Mouse (Mus musculus): Measurements from ENCODE around the gene Gm19402. TPM values are rescaled to one million over a fixed set of nuclear protein-coding genes. Genes with fewer than 3 reads are reported as not detected.
"Not testable (repeated sequence)": the region's sequence is repeated elsewhere in the genome, so short reads cannot be mapped to it uniquely, and the experiment has no call there.

The Gm19402 gene
- polyA plus RNA-seq (2015; fragmentation: Nextera tagmentation; extraction: Ambion mirVana): not detected in 2 replicates

GRCm38 (mm10) chr10:77690356-77690807 is at the start of gene Gm19402:
Gene Gm19402, minus strand, starts transcription at chr10:77690757.
- not testable (repeated sequence) for DNase-seq (ENCODE audit: low spot score)

DNA sequence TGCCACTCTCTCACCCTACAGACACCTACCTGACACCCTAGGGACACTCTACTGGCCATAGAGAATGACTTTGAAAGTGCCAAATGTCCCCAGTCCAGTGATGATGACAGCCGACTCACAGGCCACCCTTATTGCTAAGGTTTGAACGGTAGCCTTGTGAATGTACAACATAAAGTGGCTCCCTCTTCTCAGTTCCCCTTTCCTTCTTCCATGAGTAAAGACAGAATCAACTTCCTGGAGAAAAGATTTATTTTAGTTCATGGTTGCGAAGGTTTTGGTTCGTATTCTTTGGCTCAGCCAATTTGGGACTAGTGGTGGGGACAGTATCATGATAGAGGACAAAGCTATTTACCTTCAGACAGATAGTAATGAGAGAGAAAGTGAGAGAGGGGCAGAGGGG is 48.4 kb upstream of the Gm19402 start:
- DNase-seq (ENCODE audit: low spot score): no peak

- no peak for DNase-seq (ENCODE audit: low spot score)
Measured at GRCm38 (mm10) chr10:77735928-77736327, 45.4 kb upstream of the Gm19402 start.

GRCm38 (mm10) chr10:77729241-77729640 is 38.7 kb upstream of the Gm19402 start:
- no peak for DNase-seq (ENCODE audit: low spot score)

- no peak for DNase-seq (ENCODE audit: low spot score)
Measured at GRCm38 (mm10) chr10:77728280-77728679, 37.7 kb upstream of the Gm19402 start.

- no peak for DNase-seq (ENCODE audit: low spot score)
Measured at GRCm38 (mm10) chr10:77726186-77726585, 35.6 kb upstream of the Gm19402 start, which contains the start of gene Gm10100. Gene Gm10100, plus strand, starts transcription at chr10:77726486.

- no peak for DNase-seq (ENCODE audit: low spot score)
Measured at GRCm38 (mm10) chr10:77724855-77725254, 34.3 kb upstream of the Gm19402 start.

GRCm38 (mm10) chr10:77720299-77720698 is 29.7 kb upstream of the Gm19402 start, which contains the start of gene Krtap12-1:
Gene Krtap12-1, plus strand, starts transcription at chr10:77720599.
- not testable (repeated sequence) for DNase-seq (ENCODE audit: low spot score)

DNA sequence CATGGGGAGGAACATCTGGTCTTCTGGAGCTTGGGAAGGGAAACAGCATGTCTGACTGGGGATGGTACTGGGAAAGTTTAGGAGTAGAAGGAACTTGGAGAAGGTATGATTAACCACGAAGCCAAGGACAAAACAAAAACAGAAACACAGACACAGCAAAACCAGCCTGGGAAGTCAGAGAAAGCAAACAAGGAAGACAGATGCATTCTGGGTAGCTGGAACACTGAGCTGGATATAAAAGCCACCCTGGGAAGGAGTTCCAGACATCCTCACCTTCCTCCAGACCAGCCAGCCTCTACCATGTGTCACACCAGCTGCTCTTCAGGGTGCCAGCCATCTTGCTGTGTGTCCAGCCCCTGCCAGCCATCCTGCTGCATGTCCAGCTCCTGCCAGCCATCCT is 24.9 kb upstream of the Gm19402 start, which contains the start of gene Gm10142:
Gm10142 (plus strand) TSS at position 301 of the 400 bp plus-strand sequence.
- no peak for DNase-seq (ENCODE audit: low spot score)

DNA sequence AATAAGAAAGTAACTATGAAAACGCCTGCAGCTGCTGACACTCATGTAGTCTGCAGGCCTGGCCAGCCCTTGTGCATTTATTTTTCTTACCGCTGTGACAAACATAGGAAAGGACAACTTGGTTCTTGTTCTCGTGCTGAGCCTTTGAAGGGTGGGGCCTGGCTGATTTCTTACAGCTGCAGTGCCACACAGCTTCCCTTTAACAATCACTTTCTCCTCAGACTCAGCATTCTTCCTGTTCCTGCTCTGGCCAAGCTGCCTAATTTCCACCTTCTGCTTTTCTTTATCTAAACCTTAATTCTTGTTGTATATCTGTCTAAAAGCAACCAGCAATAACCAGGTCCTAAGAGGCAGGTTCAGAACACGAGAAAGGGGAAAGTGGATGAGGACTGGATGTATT is 23.2 kb upstream of the Gm19402 start:
- no peak for DNase-seq (ENCODE audit: low spot score)

DNA sequence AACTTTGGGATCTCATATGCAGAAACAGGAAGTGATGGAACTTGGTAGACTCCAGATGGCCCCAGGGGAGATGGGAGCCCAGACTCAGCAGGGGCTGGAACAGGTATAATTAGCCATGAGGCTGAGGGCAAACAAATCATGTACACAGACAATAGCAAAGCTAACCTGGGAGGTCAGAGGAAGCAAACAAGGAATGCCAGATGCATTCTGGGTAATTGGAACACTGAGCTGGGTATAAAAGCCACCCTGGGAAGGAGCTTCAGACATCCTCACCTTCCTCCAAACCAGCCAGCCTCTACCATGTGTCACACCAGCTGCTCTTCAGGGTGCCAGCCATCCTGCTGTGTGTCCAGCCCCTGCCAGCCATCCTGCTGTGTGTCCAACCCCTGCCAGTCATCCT is 20.6 kb upstream of the Gm19402 start, which contains the start of gene Gm10024:
Gm10024 (plus strand) TSS at position 301 of the 400 bp plus-strand sequence.
- not testable (repeated sequence) for DNase-seq (ENCODE audit: low spot score)

DNA sequence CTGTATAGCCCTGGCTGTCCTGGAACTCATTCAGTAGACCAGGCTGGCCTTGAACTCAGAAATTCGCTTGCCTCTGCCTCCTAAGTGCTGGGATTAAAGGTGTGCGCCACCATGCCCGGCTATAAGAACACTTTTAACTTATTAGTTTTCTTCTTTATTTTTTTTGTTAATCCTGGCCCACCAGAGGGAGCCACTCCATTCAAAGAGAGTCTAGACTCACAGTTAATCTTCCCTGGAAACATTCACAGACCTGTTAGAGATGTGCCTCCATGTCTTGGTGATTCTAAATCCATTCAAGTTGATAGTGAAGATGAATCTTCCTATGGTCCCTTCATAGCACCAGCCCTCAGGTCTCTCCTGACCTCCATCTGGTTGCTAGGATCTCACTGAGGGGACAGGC is 19.3 kb upstream of the Gm19402 start:
- no peak for DNase-seq (ENCODE audit: low spot score)

DNA sequence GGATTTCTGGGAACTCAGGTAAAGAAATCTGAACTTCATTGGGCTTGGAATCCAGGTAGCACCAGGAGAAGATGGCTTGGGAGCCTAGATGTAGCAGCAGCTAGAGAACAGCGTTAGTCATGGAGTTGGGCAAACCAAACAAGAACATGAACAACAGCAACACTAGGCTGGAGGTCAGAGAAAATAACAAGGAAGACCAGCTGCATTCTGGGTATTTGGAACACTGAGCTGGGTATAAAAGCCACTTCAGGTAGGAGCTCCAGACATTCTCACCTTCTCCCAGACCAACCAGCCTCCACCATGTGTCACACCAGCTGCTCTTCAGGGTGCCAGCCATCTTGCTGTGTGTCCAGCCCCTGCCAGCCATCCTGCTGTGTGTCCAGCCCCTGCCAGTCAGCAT is 15.8 kb upstream of the Gm19402 start, which contains the start of gene Gm10272:
Gm10272 (plus strand) TSS at position 301 of the 400 bp plus-strand sequence.
- DNase-seq (ENCODE audit: low spot score): no peak

DNA sequence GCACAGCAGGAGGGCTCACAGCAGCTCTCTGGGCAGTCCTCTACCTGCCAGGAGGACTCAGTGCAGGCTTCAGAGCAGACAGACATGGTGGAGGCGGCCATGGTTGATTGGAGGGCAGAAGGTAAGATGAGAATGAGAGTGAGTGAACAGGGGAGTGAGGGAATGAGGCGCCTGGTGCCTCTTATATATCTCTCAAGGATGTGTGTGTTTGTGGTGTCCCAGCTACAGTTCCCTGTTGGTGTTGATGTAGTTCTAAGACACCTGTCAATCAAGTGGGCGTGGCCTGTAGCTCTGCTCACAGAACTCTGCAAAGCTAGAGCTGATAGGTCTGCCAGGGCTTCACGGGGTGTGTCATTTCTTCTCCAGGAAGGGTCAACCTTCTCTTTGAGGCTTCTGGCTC is 6.6 kb upstream of the Gm19402 start, which contains the start of gene Gm9508:
Gm9508 (minus strand) TSS at position 101 of the 400 bp plus-strand sequence.
- no peak for DNase-seq (ENCODE audit: low spot score)

GRCm38 (mm10) chr10:77687021-77687420 is 3.5 kb downstream of the Gm19402 start:
- no peak for DNase-seq (ENCODE audit: low spot score)

GRCm38 (mm10) chr10:77685895-77686664 is 4.5 kb downstream of the Gm19402 start, which contains the start of gene Tspear:
Gene Tspear, plus strand, starts transcription at chr10:77686569.
- no peak for DNase-seq (ENCODE audit: low spot score)

- DNase-seq (ENCODE audit: low spot score): no peak
Measured at GRCm38 (mm10) chr10:77684181-77684580, 6.4 kb downstream of the Gm19402 start.

- DNase-seq (ENCODE audit: low spot score): no peak
Measured at GRCm38 (mm10) chr10:77682994-77683393, 7.6 kb downstream of the Gm19402 start.

DNA sequence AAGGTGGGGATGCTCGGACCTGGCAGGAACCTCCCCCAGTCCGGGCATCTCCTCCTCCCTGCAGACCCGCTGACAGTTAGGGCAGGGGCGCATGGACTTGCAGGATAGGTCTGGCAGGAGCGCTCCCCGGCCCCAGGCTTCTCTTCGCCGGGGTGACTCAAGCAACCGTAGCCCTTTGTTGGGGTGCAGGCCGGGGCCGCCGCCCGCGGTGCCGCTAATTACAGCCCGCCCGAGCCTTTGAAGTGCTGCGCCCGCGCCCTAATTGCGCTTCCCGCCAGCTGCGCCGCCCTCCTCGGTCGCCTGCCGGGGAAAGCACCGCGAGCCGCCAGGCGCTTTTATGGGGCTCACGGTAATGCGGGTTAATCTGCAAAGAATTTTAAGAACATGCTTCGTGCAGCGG is 13.0 kb downstream of the Gm19402 start:
- DNase-seq (ENCODE audit: low spot score): no peak

DNA sequence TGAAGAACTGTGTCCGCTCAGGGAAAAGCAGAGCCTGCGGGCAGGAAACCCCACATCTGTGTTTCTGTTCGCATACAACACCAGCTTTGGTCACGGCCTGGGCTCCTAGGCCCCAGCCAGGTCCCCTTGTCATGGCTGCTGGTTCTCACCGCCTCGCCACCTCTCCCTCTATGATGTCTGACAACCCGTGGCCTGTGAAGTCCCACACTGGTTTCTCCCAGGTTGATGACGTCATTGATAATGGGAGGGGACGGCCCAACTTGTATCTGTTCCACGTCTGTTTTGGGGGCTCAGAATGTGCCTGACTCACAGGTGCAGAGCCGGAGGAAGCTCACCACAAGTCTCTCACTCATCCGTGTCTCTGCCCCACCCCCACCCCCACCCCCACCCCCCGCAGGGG is 16.8 kb downstream of the Gm19402 start:
- DNase-seq (ENCODE audit: low spot score): peak; percentile 12

DNA sequence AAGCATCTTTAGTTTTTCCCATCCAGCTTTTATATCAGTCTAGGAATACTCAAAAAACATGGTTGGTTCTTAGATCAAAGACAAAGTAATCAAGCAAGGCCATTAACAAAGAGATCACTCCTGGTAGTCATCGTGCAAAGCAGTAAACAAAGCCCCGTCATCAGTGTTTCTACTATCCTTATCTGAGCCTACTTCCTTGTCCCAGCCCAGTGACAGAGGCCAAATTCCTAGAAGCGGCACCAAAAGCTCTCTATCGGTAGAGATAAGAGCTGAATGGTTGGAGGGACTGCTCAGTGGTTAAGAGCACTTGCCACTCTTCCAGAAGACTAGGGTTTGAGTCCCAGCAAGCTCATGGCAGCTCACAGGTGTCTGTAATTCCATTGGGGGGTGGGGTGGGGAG is 19.0 kb downstream of the Gm19402 start:
- DNase-seq (ENCODE audit: low spot score): no peak

- DNase-seq (ENCODE audit: low spot score): no peak
Measured at GRCm38 (mm10) chr10:77670710-77671109, 19.8 kb downstream of the Gm19402 start.

Data from thymus, postnatal 0 days (tissue).